Mouse (Mus musculus): ENCODE measurements around the gene Snrnp35. TPM values are rescaled to one million over a fixed set of nuclear protein-coding genes. Genes with fewer than 3 reads are reported as not detected.
A peak's percentile ranks its signal among the peaks of the same experiment; 100 is the strongest.
"Not testable (repeated sequence)": the region's sequence is repeated elsewhere in the genome, so short reads cannot be mapped to it uniquely, and the experiment has no call there.

Gene Snrnp35
- total RNA-seq, 2 experiments from 2014 or later, result 1.7 TPM; not detected in 1

DNA sequence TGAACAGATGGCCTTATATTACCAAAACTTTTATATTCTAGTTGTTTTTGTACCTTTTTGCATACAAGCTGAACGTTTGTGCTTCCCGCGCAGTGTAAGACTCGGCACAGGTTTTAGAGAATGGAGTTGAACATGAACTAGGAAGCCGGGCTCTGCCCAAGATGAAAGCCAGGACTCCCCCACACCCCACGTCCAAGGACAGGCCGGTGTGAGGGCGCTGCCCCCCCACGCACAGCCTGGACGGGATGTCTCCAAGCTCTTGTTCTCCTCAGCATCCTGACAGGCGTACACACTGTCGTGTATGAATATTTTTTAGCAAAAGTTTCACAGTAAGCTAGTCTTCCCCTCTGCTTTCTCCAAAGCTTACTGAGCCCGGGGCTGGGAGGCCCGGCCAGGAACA lies 22.0 kb upstream of the Snrnp35 start:
- ATAC-seq (replicated peaks; ENCODE audit: low FRiP score, poor library complexity, severe bottlenecking), result not testable (repeated sequence)

DNA sequence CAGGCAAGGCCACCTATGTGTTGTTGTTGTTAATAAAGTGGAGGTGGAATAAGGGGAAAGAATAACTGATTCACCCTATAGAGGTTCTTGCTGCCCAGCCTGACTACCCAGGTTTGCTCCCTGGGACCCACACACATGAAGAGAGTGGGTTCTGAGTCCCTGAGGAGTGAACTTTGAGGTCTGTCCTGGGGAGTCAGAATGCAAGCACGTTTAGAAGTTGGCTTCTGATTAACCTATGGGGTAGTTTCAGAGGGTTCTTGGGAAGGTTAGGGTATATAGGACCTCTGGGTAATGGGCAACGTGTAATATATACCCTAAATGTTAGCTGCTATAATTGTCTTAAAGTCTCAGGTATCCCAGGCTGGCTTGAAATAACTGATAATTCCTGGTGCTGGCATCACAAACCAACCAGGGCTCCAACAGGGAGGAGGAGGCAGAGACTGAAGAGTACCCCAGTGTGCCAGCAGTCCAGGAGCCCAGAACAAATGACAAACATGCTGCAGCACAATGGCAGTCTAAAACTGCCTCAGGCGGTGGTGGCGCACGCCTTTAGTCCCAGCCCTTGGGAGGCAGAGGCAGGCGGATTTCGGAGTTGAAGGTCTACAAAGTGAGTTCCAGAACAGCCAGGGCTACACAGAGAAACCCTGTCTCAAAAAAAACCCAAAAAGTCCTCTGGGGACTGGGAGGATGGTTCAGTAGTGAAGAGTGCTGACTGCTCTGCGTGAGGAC lies 20.5 kb upstream of the Snrnp35 start:
- ATAC-seq (replicated peaks; ENCODE audit: low FRiP score, poor library complexity, severe bottlenecking), result no peak

DNA sequence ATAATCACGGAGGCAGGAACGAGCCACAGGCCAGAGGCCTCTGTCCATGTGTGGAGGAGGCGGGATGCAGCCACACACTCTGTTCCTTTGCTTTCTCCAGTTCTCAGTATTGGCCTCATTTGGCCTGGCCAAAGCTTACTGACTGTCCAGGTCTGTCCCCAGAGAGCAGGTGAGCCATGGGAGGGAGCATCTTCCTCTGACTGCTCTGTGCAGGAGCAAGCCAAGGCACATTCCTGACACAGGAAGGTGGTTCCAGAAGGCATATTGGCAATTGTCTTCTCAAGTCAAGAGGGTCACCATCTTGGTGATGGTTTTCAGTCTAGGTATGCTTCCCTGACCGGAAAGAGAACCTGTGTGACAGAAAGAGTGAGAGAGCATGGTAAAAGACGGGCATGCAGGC lies 19.5 kb upstream of the Snrnp35 start:
- no peak for ATAC-seq (replicated peaks; ENCODE audit: low FRiP score, poor library complexity, severe bottlenecking)

DNA sequence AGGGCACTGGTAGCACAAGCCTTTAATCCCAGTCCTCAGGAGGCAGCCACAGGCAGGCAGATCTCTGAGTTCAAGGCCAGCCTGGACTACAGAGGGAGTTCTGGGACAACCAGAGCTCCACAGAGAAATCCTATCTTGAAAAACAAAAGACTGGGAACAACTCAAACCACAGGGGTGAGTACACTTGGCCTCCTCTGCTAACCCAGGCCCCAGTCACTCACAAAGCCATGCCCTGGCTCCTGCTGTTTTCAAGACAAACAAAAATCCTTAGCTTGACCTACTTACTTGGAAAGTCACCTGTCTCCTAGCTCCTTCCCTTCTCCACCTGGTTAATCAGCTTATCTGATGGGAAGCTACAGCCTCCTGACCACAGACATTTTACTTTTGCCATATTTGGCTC lies 18.0 kb upstream of the Snrnp35 start:
- no peak for ATAC-seq (replicated peaks; ENCODE audit: low FRiP score, poor library complexity, severe bottlenecking)

DNA sequence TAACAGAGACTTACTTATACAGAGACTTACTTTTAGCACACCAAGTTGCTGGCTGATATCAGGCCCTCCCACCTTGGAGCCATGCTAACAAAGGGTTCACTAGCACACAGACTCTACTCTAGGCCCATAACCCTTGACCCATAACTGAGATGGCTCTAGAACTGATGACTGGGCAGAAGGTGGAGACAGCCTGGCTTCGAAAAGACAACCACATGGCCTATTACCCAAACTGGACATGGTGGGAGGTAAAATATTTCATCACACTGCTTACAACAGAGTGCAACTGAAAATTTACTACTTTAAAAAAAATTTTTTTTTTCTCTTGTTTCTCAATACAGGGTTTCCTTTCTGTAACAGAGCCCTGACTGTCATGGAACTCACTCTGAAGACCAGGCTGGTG lies 15.2 kb upstream of the Snrnp35 start:
- no peak for ATAC-seq (replicated peaks; ENCODE audit: low FRiP score, poor library complexity, severe bottlenecking)

DNA sequence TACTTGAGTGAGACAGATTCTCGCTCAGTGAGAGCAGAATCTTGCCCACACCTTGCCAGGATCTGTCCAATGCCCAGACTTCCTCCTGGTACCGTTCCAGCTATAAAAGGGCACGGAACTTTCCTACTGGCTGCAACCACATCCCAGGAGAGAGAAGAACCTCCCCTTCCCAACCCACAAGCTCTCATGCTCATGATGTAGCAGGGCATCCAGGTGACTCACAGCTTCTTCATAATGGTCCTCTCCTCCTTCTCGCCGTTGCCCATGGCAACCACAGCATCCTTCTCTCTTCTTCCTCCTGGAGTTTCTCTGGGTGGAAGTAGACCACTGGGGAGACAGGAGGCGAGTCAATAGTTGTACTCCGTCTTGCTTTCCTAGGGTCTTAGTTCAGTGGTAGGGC lies 14.6 kb upstream of the Snrnp35 start:
- no peak for ATAC-seq (replicated peaks; ENCODE audit: low FRiP score, poor library complexity, severe bottlenecking)

DNA sequence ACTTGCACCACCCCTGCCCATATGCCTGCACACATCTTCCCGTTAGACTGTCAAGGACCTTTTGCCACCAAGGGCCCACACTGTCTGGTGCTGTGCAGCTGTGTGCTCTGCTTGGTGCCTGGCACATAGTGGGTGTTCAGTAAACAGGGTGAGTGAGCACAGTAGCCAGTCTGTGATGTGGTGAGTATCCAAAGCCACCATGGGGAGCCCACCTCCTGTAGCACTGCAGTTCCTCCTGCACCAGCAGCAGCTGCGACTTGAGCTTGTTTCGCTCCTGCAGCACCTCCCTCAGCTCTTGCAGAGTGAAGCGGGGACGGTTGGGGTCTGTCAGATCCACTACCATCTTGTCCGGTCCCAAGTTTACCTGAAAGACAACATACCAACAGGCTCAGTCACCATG lies 13.4 kb upstream of the Snrnp35 start:
- no peak for ATAC-seq (replicated peaks; ENCODE audit: low FRiP score, poor library complexity, severe bottlenecking)

DNA sequence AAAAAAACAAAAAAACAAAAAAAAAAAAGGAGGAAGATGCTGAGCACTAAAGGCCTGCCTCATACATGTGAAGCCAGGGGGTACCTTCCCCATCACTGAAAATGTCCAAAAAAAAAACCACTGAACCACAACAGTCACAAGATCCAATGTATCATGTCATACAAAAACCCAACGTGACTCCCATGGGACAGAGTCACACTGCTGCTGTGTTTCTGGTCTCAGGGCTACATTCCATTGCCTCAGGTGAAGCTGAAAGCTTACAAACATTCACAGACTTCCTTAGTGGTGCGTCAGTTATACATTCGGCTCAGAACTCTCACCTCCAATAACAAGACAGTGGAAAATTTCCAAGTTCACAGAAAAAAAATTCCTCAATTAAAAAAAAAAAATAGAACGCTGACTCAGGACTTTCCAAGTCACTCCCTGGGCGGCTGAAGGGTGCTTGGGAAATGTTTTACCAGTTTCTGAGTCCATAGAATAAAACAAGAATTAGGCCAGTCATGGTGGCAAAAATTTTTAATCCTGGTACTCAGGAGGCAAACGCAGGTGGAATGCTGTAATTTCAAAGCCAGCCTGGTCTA lies 12.3 kb upstream of the Snrnp35 start:
- ATAC-seq (replicated peaks; ENCODE audit: low FRiP score, poor library complexity, severe bottlenecking), result no peak

DNA sequence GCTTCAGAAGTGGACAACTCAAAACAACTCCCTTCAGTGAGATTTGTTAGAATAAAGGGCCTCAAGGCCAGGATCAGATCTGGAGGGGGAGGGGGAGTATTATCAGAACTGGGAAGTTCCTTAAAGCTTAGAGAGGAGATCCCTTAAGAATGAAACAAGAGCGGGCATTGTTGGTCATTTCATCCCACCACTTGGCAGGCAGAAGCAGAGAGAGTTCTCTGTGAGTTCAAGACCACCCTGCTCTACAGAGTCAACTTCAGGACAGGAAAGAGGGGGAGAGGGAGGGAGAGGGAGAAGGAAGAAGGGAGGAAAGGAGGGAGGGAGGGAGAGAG lies 4.1 kb upstream of the Snrnp35 start:
- ATAC-seq (replicated peaks; ENCODE audit: low FRiP score, poor library complexity, severe bottlenecking), result no peak

DNA sequence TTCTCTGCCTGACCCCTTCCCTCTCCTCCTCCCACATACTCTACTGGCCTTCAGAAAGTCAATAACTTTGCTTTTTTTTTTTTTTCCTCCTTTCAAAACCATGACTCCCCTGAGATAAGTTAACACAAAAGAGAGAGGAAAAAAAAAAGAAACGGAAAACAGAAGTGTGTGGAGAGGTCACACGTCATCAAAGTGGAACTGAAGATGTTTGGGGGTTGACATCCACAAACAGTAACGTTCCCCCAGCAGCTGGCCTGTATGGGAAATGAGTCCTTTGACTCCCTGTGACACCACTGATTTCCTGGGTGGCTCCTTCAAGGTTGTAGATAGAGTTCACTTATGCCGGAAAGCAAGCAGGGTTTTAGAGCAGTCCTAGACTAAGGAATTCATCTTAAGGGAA lies 2.8 kb upstream of the Snrnp35 start:
- ATAC-seq (replicated peaks; ENCODE audit: low FRiP score, poor library complexity, severe bottlenecking), result no peak

DNA sequence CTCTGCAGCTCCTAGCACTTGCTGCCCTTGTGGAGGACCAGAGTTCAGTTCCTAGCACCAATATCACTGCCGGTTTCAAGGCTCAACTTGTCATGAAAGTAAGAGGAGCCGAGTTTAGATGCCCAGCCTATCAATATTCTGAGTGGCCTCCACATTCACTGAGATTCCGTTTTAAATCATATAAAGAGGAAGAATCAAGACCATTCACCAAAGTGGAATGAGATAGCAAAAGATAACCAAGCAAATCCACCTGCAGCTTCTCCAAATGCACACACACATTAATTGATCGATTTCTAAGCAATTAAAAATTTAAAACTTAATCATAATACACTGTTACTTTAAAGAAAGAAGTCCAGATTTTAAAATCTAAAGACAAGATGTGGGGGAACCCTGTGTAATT lies 1.2 kb upstream of the Snrnp35 start:
- no peak for ATAC-seq (replicated peaks; ENCODE audit: low FRiP score, poor library complexity, severe bottlenecking)

DNA sequence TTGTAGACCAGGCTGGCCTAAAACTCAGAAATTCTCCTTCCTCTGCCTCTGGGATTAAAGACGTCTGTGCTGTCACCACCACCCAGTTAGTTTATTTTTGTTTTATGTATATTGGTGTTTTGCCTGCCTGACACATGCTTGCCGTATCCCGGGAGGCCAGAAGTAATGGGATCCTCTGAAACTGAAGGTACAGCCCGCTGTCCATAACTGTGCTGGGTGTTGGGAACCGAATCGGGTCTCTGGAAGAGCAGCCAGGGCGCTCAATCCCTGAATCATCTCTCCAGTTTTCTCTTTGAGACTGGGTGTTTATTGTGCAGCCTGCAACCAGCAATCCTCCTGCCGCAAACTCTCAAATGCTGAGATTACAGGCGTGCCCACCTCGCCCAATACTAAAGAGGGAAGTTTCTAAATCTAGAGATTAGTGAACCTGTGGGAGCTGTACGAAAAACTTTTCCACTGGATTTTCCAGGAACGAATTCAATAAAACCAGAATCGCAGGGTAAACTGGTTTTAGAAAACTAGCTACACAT lies 433 bp upstream of the Snrnp35 start:
- ATAC-seq (replicated peaks; ENCODE audit: low FRiP score, poor library complexity, severe bottlenecking), result no peak

DNA sequence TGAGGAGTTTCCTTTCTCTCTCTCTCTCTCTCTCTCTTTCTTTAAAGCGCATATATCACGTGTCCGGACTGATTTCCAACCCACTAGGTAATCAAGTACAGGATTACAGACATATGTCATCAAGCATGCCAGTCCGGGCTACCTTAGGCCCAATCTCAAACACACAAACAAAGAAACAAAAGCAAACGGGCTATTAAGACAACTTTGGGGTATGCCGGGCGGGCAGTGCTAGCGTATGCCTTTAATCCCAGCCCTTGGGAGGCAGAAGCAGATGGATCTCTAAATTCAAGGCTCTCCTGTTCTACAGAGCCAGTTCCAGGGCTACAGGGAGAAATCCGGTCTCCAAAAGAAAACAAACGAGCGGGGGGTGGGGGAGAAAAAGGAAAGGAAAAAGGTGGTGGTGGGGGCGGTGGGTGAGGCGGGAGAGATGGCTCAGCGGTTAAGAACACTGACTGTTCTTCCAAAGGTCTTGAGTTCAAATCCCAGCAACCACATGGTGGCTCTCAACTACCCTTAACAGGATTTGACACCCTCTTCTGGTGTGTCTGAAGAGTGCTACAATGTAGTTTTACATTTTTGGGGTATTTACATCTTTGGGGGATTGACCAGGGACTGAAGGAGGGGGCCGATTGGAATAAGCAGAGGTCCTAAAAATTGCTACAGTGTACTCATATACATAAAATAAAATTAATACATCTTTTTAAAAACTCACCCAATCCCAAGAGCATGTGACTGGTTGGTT lies 892 bp downstream of the Snrnp35 start:
- peak; percentile 54 for ATAC-seq (replicated peaks; ENCODE audit: low FRiP score, poor library complexity, severe bottlenecking)

DNA sequence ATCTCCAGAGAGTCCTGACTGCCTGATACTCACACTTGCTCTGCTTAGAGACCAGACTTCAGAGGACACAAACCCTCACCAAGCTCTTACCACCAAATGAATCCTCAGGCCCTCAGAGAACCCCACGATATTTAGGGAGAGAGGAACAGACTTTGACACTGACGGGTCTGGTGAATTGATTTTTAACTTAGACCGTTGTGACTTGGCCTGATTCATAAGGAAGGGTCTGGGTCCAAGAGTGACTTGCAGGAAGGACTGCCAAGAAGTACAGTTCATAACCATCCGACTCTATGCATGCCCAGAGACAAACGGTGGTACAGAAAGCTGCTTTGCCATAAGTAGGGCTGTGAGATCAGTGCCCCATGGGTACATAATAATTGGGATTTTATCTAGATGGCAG lies 2.7 kb downstream of the Snrnp35 start:
- ATAC-seq (replicated peaks; ENCODE audit: low FRiP score, poor library complexity, severe bottlenecking), result no peak

DNA sequence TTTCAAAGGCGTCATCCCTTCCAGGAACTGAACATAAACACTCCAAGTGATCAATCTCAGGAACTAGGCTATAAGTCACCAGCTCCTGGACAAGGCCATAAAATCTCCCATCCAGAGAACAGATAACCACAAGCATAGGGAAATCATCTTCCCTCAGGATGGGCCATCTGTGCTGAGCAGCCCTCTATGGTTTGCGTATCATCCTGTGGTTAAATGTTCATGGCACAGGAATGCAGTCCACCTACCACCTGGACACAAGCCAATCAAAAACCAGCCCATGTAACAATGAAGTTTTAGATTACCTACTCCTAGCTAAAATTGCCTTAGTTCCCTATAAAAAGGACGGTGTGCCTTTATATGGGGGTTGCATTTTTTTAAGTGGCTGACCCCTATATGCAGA lies 6.0 kb downstream of the Snrnp35 start:
- ATAC-seq (replicated peaks; ENCODE audit: low FRiP score, poor library complexity, severe bottlenecking), result no peak

DNA sequence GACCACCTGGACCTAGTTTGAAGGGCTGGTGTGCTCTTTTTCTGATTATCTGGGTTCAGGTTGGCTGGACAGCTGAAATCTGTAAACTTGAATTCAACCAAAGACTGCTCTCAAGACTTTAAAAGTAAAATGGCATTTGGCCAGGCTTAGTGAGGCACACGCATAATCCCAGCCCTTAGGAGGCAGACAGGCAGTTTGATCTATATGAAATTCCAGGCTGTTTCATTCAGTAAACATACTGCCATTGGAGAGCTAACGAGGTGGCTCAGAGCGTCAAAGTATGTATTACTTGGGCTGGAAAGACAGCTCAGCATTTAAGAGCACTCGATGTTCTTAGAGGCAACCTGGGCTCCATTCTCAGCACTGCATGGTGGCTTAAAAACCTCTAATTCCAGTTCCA lies 8.8 kb downstream of the Snrnp35 start:
- ATAC-seq (replicated peaks; ENCODE audit: low FRiP score, poor library complexity, severe bottlenecking), result no peak

DNA sequence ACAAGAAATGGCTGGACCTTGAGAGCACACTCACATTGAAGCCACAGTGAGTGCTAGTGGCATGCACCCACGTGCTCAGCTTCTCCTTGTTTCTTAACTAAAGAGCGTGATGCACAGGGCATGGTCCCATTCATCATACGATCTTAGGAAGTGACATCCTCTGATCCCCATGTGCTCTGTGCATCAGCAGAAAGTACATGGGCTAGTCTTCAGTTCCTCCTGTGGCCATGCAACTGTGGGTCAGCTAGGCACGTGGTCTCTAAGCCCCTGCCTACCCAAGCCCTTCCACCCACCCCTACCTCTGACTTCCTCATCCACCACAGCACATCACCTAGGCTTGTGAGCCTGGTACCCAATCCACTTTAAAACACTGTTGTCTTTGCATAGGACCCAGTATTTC lies 9.7 kb downstream of the Snrnp35 start:
- ATAC-seq (replicated peaks; ENCODE audit: low FRiP score, poor library complexity, severe bottlenecking), result no peak

DNA sequence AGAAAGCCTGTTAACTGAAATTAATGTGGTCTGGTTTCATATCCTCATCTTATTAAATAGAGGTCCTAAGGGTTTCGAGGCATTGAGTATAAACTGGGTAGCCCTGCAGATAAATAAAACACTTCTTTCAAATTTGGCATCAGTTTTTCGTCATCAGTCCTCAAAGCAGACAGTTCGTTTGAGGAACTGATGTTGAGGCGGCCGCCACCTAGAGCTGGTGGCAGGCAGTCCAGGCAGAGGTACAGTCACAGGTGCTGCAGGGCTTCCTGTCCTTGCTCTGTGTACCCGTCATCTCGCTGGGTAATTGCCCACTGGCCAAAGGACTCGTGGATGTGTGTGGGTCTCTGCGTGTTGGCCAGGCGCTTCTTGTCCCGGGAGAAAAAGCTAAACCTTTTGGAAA lies 10.5 kb downstream of the Snrnp35 start:
- no peak for ATAC-seq (replicated peaks; ENCODE audit: low FRiP score, poor library complexity, severe bottlenecking)

DNA sequence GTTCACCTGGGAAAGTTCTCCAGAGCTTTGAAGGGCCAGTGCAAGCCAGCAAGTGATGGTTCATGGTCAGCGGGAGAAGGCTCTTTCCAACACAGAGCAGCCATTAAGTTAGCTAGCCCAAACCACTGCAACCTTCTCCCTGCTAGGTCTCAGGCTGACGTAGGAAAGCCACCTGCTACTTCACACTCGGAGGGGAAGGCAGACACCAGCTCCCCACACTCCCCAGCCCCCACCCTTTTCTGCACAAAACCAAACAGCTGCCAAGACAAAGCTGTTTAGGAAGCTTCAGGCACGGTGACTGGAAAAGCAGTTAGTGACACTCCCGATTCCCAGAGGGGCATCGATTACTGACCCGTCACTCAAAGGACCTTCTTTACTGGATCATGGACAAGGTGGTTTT lies 12.6 kb downstream of the Snrnp35 start:
- ATAC-seq (replicated peaks; ENCODE audit: low FRiP score, poor library complexity, severe bottlenecking), result no peak

DNA sequence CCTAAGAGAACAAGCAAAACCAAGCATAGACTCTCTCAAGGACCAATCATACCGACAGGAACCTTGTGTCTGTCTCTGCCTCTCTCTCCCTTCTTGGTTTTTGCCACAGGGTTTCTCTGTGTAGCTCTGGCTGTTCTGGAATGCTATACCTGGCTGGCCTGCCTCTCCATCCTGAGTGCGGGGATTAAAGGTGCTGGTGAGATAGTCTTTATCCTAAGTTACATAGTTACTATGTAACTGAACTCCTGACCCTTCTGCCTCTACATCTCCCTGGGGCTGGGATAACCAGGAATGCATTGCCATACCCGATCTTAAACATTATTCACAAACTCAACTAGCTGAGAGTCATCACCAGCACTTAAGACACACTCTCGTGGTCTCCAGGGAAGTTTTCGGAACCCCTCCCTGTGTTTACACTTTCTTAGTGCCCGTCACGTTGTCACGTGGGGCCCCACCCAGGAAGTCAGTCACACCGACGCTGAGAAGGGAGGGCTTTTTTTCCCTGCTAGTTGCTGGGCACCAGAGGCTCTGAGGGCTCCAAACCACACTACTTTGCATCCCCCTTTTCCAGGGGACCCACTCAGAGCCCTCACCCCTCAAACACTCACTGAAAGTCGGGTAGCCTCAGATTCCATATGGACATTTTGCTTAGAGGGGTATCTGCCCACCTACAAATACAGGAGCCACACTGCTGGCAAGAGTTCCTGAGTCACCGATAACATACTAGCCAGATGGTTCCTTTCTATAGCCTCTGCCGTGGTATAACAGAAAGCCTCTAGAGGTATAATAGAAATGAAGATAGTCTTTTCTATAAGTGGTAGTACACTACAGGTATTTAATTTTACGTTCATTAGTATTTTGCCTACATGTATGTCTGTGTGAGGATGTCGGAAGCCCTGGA lies 13.9 kb downstream of the Snrnp35 start:
- ATAC-seq (replicated peaks; ENCODE audit: low FRiP score, poor library complexity, severe bottlenecking), result peak; percentile 79
